Mouse (Mus musculus) testis, adult 2 months (tissue): Measurements from ENCODE around the gene Cyp4f39. TPM values are rescaled to one million over a fixed set of nuclear protein-coding genes. Genes with fewer than 3 reads are reported as not detected.

ENCODE experiments used
- H3K27ac ChIP-seq: fragments of 200-500 bp; 2 replicates; pipeline ENCODE4 v1.5.1; 2012; ENCODE audit warnings: low read depth, low read length; ENCODE audit not compliant: control insufficient read depth, insufficient read depth
- H3K27me3 ChIP-seq: fragments of 200-500 bp; 2 replicates; pipeline ENCODE4 v1.6.1; 2012; ENCODE audit warnings: mild to moderate bottlenecking, low read length, moderate library complexity; ENCODE audit not compliant: control insufficient read depth, insufficient read depth
- H3K36me3 ChIP-seq: fragments of 200-500 bp; 2 replicates; pipeline ENCODE4 v1.6.1; 2012; ENCODE audit warnings: mild to moderate bottlenecking, low read length; ENCODE audit not compliant: control insufficient read depth, insufficient read depth
- H3K4me1 ChIP-seq: fragments of 200-500 bp; 2 replicates; pipeline ENCODE4 v1.6.1; 2012; ENCODE audit warnings: low read length; ENCODE audit not compliant: control insufficient read depth, insufficient read depth
- H3K4me3 ChIP-seq: fragments of 200-500 bp; 2 replicates; pipeline ENCODE4 v1.5.1; 2012; ENCODE audit warnings: low read depth, mild to moderate bottlenecking, low read length, moderate library complexity, mixed read lengths; ENCODE audit not compliant: control insufficient read depth
- CTCF ChIP-seq: fragments of 200-500 bp; IDR thresholded peaks from 2 replicates; pipeline ENCODE4 v1.5.1; 2012; ENCODE audit warnings: low read depth, mild to moderate bottlenecking, inconsistent platforms, low read length, moderate library complexity; ENCODE audit not compliant: control insufficient read depth, insufficient read depth, insufficient replicate concordance
- POLR2A ChIP-seq: fragments of 200-500 bp; IDR thresholded peaks from 2 replicates; pipeline ENCODE4 v1.6.1; 2012; ENCODE audit warnings: low read depth, mild to moderate bottlenecking, inconsistent platforms, low read length, moderate library complexity; ENCODE audit not compliant: control insufficient read depth
- polyA plus RNA-seq: library from polyadenylated mRNA; depleted of rRNA; stranded (reverse); fragments of >200 nt; gene quantifications from 2 replicates; pipeline ENCODE4 v1.2.3, GENCODE M21; 2012

Cyp4f39 gene
- polyA plus RNA-seq, 1 experiment, result 67.7 TPM

DNA sequence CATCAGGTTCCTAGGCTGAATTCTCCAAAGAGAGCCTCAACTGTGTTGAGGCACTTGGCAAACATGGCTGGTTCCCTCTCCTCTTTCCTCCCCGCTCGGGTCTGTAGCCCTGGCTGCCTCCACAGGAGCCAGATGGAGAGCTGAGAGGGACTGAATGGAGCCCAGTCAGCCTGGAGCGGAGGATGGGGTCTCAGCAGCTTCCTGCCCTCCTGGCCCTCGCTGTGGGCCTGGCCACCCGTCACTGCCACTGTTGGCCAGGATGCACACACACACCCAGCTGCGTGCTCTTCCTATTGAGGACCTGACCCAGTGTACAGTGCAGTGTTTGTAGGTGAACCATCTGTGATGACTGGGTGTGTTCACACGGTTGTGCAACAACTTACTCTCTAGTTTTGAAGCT lies 19.7 kb downstream of the Cyp4f39 start:
- TF ChIP-seq CTCF (no peak), POLR2A (no peak)
- H3K27ac ChIP-seq, result no peak overlapping the region
- H3K4me1 ChIP-seq, result no peaks in the 10 kb centered on the region
- no peaks in the 10 kb centered on the region for H3K36me3 ChIP-seq
- no peak overlapping the region for H3K4me3 ChIP-seq
- H3K27me3 ChIP-seq, result no peaks in the 10 kb centered on the region

DNA sequence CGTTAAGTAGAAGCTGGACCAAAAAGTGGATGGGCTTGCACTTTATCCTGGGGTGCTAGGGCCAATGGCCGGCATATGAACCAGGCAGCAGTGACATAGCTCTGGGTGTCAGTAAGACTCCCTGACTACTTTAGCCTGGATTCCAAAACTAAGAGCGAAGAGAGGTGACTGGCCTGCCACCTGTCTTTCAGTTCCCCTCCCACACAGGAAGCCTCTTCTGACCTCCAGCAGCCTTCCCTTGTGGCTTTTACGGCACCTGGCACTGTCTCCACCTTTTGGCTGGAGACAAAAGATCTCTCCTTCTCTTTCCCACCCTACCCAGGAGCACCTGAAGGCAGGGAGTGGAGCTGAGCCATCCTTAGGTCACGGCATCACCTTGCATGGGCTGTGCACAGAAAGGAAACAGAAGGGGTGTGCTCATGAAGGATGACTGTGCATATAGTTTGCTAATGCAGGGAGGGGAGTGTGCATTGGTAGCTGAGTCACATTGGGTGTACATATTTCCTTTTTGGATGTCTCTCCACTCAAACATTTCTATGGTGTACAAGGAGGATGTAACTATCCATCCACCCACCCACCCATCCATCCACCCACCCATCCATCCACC lies 22.5 kb downstream of the Cyp4f39 start:
- H3K27ac ChIP-seq, result no peak overlapping the region
- H3K36me3 ChIP-seq, result no peaks in the 10 kb centered on the region
- no peaks in the 10 kb centered on the region for H3K4me1 ChIP-seq
- H3K4me3 ChIP-seq, result no peak overlapping the region
- no peak for TF ChIP-seq CTCF
- TF ChIP-seq POLR2A, result no peak
- no peaks in the 10 kb centered on the region for H3K27me3 ChIP-seq

DNA sequence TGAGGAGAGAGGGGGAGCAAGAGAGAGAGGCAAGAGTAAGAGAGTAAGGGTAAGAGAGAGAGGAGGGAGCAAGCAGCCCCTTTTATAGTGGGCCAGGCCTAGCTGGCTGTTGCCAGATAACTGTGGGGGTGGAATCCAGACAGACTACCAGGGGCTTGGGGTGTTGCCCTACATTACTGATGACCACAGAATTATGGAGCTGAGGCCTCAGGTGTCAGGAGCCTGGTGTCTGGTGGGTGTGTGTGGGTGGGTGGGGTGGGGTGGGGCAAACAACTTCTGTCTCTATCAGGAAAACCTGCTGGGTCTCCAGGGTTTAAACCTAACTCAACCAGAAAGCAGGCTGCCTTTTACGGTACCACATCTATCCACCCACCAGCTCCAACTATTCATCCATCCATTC lies 24.7 kb downstream of the Cyp4f39 start:
- H3K36me3 ChIP-seq, result no peaks in the 10 kb centered on the region
- no peak overlapping the region for H3K27ac ChIP-seq
- H3K4me3 ChIP-seq, result no peak overlapping the region
- H3K4me1 ChIP-seq, result peaks cover 4% of the 10 kb centered on the region
- no peaks in the 10 kb centered on the region for H3K27me3 ChIP-seq
- TF ChIP-seq CTCF (no peak), POLR2A (no peak)

DNA sequence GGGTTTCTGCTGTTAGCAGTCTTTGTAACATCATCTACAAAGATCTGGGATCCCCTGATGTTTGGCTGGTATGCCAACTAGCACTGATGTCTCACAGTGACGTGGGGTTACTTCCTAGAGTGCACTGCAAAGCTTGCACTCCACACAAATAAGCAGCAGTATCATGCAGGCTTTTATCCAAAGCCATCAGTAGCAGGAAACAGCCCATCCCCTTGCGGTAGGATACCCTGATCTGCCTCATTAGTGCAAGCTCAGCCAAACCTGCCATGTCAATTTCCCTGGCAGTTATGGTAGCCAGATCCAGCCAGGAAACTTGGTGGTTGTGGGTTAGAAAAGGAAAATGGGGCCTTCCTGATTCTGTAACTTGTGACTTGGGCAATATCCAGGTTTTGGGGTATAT lies 26.2 kb downstream of the Cyp4f39 start:
- Histone ChIP-seq H3K27me3 (no peaks in the 10 kb centered on the region), H3K4me1 (peaks cover 7% of the 10 kb centered on the region)
- TF ChIP-seq CTCF, result no peak
- TF ChIP-seq POLR2A, result no peak

DNA sequence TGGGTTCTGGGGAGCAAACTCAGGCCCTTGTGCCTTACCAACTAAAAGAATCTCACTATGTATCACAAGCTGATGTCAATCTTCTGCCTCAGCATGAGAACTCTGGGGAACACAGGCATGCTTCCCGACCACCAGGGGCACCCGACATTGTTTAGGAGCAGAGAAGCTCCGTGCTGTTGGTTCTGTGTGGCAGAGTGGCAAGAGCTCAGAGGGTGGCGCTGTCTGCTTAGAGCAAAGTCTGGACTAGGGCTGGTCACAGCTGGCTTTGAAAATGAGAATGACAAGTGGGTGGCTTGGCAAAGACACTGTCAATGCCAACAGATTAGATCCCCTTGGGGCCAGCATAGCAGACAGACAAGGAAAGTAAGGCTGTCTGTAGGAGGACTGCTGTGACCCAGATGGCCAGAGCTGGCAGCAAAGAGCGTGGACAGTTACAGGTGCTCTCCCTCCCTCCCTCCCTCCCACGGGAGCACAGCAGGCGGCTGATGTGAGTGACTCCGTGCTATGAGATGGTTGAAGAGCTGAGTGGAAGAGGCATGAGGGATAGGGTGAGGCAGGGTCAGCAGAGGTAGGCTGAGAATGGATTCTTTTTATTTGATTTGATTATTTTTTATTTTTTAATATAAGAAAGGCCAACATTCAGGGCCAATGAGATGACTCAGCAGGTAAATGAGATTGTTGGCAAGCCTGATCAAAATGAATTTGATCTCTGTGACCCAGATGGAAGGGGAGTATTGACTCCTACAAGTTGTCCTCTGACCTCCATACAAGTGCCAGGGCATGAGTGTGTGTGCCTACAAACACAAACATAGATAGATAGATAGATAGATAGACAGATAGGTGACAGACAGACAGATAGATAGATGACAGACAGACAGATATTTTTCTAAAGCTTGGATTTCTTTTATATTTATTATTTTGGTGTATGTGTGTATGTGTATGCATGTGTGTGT lies 27.3 kb downstream of the Cyp4f39 start:
- TF ChIP-seq POLR2A (no peak), CTCF (no peak; the same call in 1 of the 2 replicates)
- Histone ChIP-seq H3K27me3 (no peaks in the 10 kb centered on the region), H3K4me1 (peaks cover 7% of the 10 kb centered on the region), H3K4me3 (no peak overlapping the region), H3K36me3 (no peaks in the 10 kb centered on the region), H3K27ac (no peak overlapping the region)

More for the DNA sequence above, 26.2 kb downstream of the Cyp4f39 start:
- Histone ChIP-seq H3K4me3 (no peak overlapping the region), H3K36me3 (no peaks in the 10 kb centered on the region), H3K27ac (no peak overlapping the region)

DNA sequence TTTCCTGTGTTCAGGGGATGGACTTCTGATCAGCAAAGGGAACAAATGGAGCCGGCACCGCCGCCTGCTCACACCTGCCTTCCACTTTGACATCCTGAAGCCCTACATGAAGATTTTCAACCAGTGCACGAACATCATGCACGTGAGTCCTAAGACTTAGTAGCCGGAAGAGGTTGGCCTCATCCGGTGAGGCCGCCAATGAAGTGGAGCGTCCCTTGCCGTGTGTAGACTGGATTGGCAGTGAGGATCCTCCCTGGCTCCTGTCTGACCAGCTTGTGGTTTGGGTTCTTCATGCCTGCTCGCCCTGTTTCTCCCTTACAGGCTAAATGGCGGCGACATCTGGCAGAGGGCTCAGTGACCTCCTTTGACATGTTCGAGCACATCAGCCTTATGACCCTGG lies 29.2 kb downstream of the Cyp4f39 start:
- Histone ChIP-seq H3K36me3 (no peaks in the 10 kb centered on the region), H3K27me3 (no peaks in the 10 kb centered on the region), H3K4me1 (peaks cover 7% of the 10 kb centered on the region), H3K27ac (no peak overlapping the region), H3K4me3 (no peak overlapping the region)
- TF ChIP-seq POLR2A, result no peak
- TF ChIP-seq CTCF, result no peak

DNA sequence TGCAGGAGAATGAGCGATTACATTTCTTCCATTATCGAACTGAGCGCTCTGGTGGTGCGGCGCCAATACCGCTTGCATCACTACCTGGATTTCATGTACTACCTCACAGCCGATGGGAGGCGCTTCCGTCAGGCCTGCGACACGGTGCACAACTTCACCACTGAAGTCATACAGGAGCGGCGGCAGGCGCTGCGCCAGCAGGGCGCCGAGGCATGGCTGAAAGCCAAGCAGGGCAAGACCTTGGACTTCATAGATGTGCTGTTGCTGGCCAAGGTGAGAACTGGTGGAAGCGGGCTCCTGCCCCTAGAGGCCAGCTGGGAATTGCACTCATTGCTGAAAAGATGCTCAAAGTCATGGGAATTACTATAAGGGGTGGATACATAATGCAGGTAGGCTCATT lies 30.7 kb downstream of the Cyp4f39 start:
- TF ChIP-seq CTCF, result peak; percentile 58; the same call in 1 of the 2 replicates
- no peak for TF ChIP-seq POLR2A
- H3K36me3 ChIP-seq, result no peaks in the 10 kb centered on the region
- peak overlapping the region; percentile 8 for H3K4me3 ChIP-seq
- peaks cover 7% of the 10 kb centered on the region for H3K4me1 ChIP-seq
- no peak overlapping the region for H3K27ac ChIP-seq
- H3K27me3 ChIP-seq, result no peaks in the 10 kb centered on the region
